Mouse (Mus musculus) thymus, adult 2 months (tissue): ENCODE results near the gene Gm128. TPM values are rescaled to one million over a fixed set of nuclear protein-coding genes. Genes with fewer than 3 reads are reported as not detected.

Source experiments
- DNase-seq: peaks from one replicate; pipeline ENCODE4 v3.0.0; 2021
- H3K27ac ChIP-seq: fragments of 200-500 bp; 2 replicates; pipeline ENCODE4 v1.5.1; 2012; ENCODE audit warnings: low read length, control low read depth; ENCODE audit not compliant: control insufficient read depth, insufficient read depth
- H3K27me3 ChIP-seq: fragments of 200-500 bp; 2 replicates; pipeline ENCODE4 v1.6.1; 2012; ENCODE audit warnings: mild to moderate bottlenecking, low read length, moderate library complexity, mixed read lengths; ENCODE audit not compliant: control insufficient read depth, insufficient read depth
- H3K36me3 ChIP-seq: fragments of 200-500 bp; 2 replicates; pipeline ENCODE4 v1.6.1; 2012; ENCODE audit warnings: mild to moderate bottlenecking, low read length, moderate library complexity; ENCODE audit not compliant: control insufficient read depth, insufficient read depth
- H3K4me1 ChIP-seq: fragments of 200-500 bp; replicated peaks from 2 replicates; pipeline ENCODE4 v1.6.1; 2012; ENCODE audit warnings: low read length; ENCODE audit not compliant: control insufficient read depth, insufficient read depth
- H3K4me3 ChIP-seq: fragments of 200-500 bp; 2 replicates; pipeline ENCODE4 v1.5.1; 2012; ENCODE audit warnings: mild to moderate bottlenecking, low read length, control low read depth, moderate library complexity; ENCODE audit not compliant: control insufficient read depth, insufficient read depth
- CTCF ChIP-seq: fragments of 200-500 bp; IDR thresholded peaks from 2 replicates; pipeline ENCODE4 v1.5.1; 2012; ENCODE audit warnings: mild to moderate bottlenecking, control low read depth, low read length, moderate library complexity, borderline replicate concordance; ENCODE audit not compliant: control insufficient read depth, poor library complexity, insufficient read depth; ENCODE audit errors: extremely low read depth
- POLR2A ChIP-seq: fragments of 200-500 bp; IDR thresholded peaks from 2 replicates; pipeline ENCODE4 v1.6.1; 2012; ENCODE audit warnings: mild to moderate bottlenecking, low read length, control low read depth, moderate library complexity; ENCODE audit not compliant: control insufficient read depth, poor library complexity, insufficient read depth; ENCODE audit errors: extremely low read depth
- WGBS: fragments of 180-500 bp; shearing (Covaris S2); methylation state at CpG from one replicate; pipeline ENCODE4 v1.1.7; 2018; 5-methylcytosine and 5-hydroxymethylcytosine counted together
- polyA plus RNA-seq: library from polyadenylated mRNA; depleted of rRNA; stranded (reverse); fragments of >200 nt; gene quantifications from 2 replicates; pipeline ENCODE4 v1.2.3, GENCODE M21; 2012

Gene Gm128
- polyA plus RNA-seq, 1 experiment: 0.30 TPM

GRCm38 (mm10) chr3:95229781-95230494 lies 11.5 kb downstream of the Gm128 start:
- 3% methylated on average over 13 of the region's 13 CpGs for WGBS
- peaks cover 33% of the 10 kb centered on the region for H3K36me3 ChIP-seq
- peaks cover 30% of the 10 kb centered on the region for H3K4me1 ChIP-seq
- TF ChIP-seq CTCF (no peak), POLR2A (no peak)
- peak overlapping the region; percentile 89 for H3K27ac ChIP-seq
- DNase-seq: peak; percentile 43
- peak overlapping the region; percentile 72 for H3K4me3 ChIP-seq
- H3K27me3 ChIP-seq: no peaks in the 10 kb centered on the region

DNA sequence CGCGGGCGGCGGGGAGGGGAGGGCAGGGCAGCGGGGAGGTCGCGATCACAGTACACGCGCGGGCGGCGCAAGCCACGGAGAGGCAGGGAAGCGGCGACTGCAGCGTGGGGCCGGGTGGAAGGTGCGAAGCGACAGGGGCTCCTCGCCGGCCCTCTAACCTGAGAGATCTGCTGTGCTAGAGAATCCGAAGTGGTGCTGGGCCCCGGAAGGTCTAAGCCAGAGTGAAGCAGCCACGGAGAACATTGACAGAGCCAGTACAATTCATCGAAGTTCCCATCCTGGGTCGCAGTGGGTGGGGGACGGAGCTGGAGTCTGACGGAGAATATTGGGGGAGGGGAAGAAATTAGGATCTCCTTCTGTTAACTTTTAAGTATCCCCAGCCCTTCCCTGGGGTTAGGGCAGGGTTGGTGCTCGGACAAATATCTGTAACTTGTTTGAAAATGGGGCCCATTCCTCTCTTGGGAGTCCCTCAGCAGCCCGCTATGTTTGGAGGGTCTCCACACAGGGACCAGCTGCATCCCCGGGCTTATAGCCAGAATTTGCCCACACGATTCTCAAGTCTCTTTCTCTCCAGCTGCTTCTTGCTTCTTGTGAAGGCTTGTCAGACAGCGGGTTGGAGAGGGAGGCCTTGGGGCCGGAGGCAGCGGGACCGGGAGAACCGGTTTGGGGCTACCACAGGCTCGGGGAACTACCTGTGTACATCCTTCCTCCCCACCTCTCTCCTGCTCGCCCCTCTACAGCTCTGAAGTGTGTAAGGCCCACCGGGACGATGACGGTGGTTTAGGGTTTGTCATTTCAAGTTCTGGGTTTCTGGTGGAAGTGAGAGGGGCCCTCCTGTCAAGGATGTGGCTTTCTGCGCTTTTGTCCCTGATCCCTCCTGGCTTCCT lies 12.3 kb downstream of the Gm128 start:
- no peak for TF ChIP-seq POLR2A
- no peak for TF ChIP-seq CTCF
- Histone ChIP-seq H3K27ac (peak overlapping the region; percentile 89), H3K27me3 (no peaks in the 10 kb centered on the region), H3K4me1 (peaks cover 28% of the 10 kb centered on the region), H3K4me3 (peak overlapping the region; percentile 72), H3K36me3 (peaks cover 25% of the 10 kb centered on the region)
- under 1% methylated on average over 43 of the region's 43 CpGs for WGBS
- DNase-seq: peak; percentile 53

DNA sequence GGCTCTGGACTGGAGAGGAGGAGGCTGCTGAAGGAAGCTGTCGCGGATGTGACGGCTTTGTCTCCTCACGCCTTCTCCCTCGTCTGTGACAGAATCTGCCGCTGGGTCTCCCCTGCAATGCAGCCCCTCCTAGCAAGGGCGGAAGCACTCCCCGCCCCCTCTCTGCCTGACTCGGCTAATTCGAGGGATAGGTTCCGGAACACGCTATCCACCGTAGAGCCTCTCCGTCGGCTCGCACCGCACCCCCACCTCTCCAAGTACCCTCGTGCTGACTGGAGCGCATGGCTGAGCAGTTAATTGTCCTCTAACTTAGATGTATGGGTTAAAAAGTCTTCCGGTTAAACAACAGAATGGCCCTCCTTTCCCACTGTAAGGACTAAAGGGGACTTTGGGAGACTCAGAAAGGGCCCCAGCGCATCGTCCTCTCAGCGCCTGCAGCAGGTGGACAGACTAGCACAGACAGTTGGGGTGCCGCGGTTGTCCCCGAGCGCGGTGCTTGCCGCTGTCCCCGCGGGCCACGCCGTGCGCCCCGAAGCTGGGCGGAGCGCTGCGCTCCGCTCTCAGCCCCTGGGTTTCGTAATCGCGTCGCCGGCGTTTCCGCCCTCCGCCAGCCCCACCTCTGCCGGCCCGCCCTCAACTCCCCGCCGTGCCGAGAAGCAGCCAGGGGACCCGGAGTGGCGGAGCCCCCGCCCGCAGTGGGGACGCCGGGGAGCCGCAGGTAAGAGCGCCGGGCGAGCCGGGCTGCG lies 13.1 kb downstream of the Gm128 start, which contains the start of gene Cdc42se1:
Gene Cdc42se1, plus strand, starts transcription at position 585 of the 746 bp plus-strand sequence.
- peak within 1 kb of the TSS; percentile 89 for H3K27ac ChIP-seq
- peak; percentile 48; the same call in 1 of the 2 replicates for TF ChIP-seq CTCF
- TF ChIP-seq POLR2A: peak; percentile 95; the same call in 1 of the 2 replicates
- peak; percentile 93 for DNase-seq
- under 1% methylated on average over 64 of the region's 64 CpGs for WGBS
- peaks cover 28% of the 10 kb centered on the region for H3K4me1 ChIP-seq
- peaks cover 18% of the 10 kb centered on the region for H3K36me3 ChIP-seq
- no peaks in the 10 kb centered on the region for H3K27me3 ChIP-seq
- peak within 1 kb of the TSS; percentile 72 for H3K4me3 ChIP-seq

- Histone ChIP-seq H3K27me3 (no peaks in the 10 kb centered on the region), H3K36me3 (peaks cover 8% of the 10 kb centered on the region), H3K4me3 (no peak overlapping the region)
These were observed 14.2 kb downstream of the Gm128 start for GRCm38 (mm10) chr3:95227214-95227613.

GRCm38 (mm10) chr3:95224295-95224694 lies 17.1 kb downstream of the Gm128 start:
- no peak for TF ChIP-seq CTCF
- no peak for TF ChIP-seq POLR2A
- peaks cover 7% of the 10 kb centered on the region; the same call in 1 of the 2 replicates for H3K36me3 ChIP-seq
- no peak overlapping the region for H3K27ac ChIP-seq
- no peak for DNase-seq
- no peak overlapping the region for H3K4me3 ChIP-seq
- H3K4me1 ChIP-seq: peaks cover 4% of the 10 kb centered on the region
- 95% methylated on average over 6 of the region's 6 CpGs for WGBS
- no peaks in the 10 kb centered on the region for H3K27me3 ChIP-seq

More at GRCm38 (mm10) chr3:95227214-95227613, 14.2 kb downstream of the Gm128 start:
- Histone ChIP-seq H3K27ac (no peak overlapping the region), H3K4me1 (peaks cover 25% of the 10 kb centered on the region)
- DNase-seq: no peak
- 47% methylated on average over 1 of the region's 1 CpGs for WGBS
- TF ChIP-seq CTCF (no peak), POLR2A (no peak)

DNA sequence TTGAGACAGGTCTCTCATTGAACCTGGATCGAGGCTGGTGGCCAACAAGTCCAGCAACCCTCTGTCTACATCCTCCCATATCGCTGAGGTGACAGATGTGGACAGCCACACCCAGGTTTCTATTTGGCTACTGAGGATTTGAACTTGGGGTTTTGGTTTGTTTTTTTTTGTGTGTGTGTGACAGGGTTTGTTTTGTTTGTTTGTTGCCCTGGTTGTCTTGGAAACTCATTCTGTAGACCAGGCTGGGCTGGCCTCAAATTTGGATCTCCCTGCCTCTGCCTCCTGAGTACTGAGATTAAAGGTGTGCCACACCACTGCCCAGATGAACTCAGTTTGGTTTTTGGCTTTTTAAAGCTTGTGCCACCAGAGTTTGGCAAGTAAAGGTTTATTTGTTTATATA lies 18.4 kb downstream of the Gm128 start:
- H3K4me1 ChIP-seq: peaks cover 4% of the 10 kb centered on the region
- TF ChIP-seq POLR2A (no peak), CTCF (no peak)
- no peaks in the 10 kb centered on the region for H3K27me3 ChIP-seq
- WGBS: 100% methylated on average over 2 of the region's 2 CpGs
- DNase-seq: no peak
- H3K27ac ChIP-seq: no peak overlapping the region
- H3K36me3 ChIP-seq: peaks cover 7% of the 10 kb centered on the region; the same call in 1 of the 2 replicates
- no peak overlapping the region for H3K4me3 ChIP-seq
